Mouse (Mus musculus) embryo, embryonic 10 days (tissue): ENCODE data around the gene Slc39a3.

Experiments
- DNase-seq: peaks from one replicate; pipeline ENCODE4 v3.0.0-alpha.2; 2015; ENCODE audit warnings: low spot score

Slc39a3 gene

DNA sequence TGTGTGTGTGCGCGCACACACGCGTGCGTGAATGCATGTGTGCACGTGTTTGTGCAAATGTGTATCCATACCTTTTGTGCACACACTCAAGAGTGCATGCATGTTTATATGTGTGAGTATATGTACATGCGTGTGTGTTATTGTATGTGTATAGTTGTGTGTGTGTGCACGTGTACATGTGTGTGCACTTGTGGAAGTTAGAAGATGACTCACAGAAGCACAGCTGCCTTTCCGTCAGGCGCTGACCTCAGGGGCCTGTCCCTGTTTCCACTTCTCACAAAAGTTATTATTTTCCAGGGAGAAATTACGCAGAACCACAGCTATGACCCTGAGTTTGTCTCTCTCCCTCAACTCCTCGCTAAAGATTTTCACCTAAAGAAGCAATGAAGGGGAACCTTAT lies 53.0 kb downstream of the Slc39a3 start:
- DNase-seq: no peak

DNA sequence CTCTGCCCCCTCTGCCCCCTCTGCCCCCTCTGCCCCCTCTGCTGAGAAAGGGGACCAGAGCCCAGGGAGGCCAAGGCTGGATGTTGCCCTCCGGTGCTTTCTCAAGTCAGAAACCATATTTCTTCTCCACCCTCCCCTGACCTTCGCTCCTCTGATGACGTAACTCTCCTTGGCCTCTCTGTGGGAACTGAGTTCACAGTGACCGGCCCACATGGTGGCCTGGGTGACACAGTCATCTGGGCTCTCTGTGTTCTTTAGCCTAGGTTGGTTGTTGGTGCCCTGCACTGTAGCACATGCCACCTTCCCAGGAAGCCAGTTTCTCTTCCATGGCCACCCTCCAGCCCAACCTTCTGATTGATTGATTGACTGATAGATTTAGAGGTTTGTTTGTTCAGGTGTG lies 54.8 kb downstream of the Slc39a3 start:
- DNase-seq: peak; percentile 34

DNA sequence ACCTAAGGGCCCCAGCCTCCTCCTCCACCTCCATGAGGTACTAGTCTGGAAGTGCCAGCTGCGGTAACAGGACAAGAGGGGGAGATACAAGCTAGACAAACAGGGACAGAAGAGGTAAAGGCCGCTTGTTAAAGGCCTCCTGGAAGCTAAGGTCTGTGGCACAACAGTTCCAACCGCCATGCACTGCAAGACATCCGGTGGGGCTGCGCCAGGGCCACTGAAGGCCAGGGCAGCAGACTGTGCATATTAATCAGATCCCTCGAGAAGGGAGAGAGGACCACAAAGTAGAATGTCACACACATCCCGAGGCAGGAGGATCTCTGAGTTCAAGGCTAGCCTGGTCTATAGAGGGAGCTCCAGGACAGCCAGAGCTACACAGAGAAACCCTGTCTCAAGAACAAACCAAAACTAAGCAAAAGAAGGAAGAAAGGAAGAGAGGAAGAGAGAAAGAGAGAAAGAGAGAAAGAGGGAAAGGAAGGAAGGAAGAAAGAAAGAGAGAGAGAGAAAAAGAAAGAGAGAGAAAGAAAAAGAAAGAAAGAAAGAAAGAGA lies 55.6 kb downstream of the Slc39a3 start:
- no peak for DNase-seq
